Mouse (Mus musculus): ENCODE data around the gene Rph3al.

GRCm38 (mm10) chr11:75865253-75865619 is 73.0 kb downstream of the Rph3al start:
- TF ChIP-seq CTCF (IDR thresholded peaks at IDR 0.05; ENCODE audit: borderline replicate concordance, insufficient read depth, low read length) (no peak), POLR2A (IDR thresholded peaks at IDR 0.05; ENCODE audit: low read depth, low read length) (no peak)

All from embryonic fibroblast, embryonic 13.5 days (primary cell).